Mouse (Mus musculus) activated CD4-positive, CD25-positive, alpha-beta regulatory T cell, adult 4 months (primary cell): ENCODE measurements at regions not wholly inside any gene's neighbourhood (a gene's known extent, or its start where the extent isn't known, plus 50 kb on each side); places are given as distances from the start of the nearest gene placed in this dataset.
A peak's percentile ranks its signal among the peaks of the same experiment; 100 is the strongest.

ENCODE experiments used
- ATAC-seq: one replicate; pipeline ENCODE4 v1.8.0; 2017

GRCm38 (mm10) chr2:80717979-80718378, 100.9 kb downstream of the Nup35 start:
- ATAC-seq, result peak; percentile 90

GRCm38 (mm10) chr2:80724085-80724484, 107.0 kb downstream of the Nup35 start:
- ATAC-seq, result no peak

- ATAC-seq, result no peak
Observed at GRCm38 (mm10) chr2:80731324-80731723, 114.3 kb downstream of the Nup35 start.

GRCm38 (mm10) chr2:80746737-80747136, 129.7 kb downstream of the Nup35 start:
- no peak for ATAC-seq

GRCm38 (mm10) chr2:80762013-80762612, 145.1 kb downstream of the Nup35 start:
- no peak for ATAC-seq

- no peak for ATAC-seq
Observed at GRCm38 (mm10) chr2:80771176-80771575, 154.1 kb downstream of the Nup35 start.

GRCm38 (mm10) chr2:80772455-80772854, 155.4 kb downstream of the Nup35 start:
- ATAC-seq, result no peak

GRCm38 (mm10) chr2:80786370-80786769, 169.3 kb downstream of the Nup35 start:
- no peak for ATAC-seq

- no peak for ATAC-seq
Observed at GRCm38 (mm10) chr2:80793345-80794147, 176.5 kb downstream of the Nup35 start.

- ATAC-seq, result no peak
Observed at GRCm38 (mm10) chr2:80794148-80794507, 177.1 kb downstream of the Nup35 start.

GRCm38 (mm10) chr2:80819268-80819667, 202.2 kb downstream of the Nup35 start:
- ATAC-seq, result no peak

GRCm38 (mm10) chr2:80851056-80851455, 234.0 kb downstream of the Nup35 start:
- ATAC-seq, result no peak

GRCm38 (mm10) chr2:80855214-80855613, 238.2 kb downstream of the Nup35 start:
- ATAC-seq, result no peak

GRCm38 (mm10) chr2:80870046-80870445, 253.0 kb downstream of the Nup35 start:
- no peak for ATAC-seq

GRCm38 (mm10) chr2:80870458-80870857, 253.4 kb downstream of the Nup35 start:
- no peak for ATAC-seq

- ATAC-seq, result no peak
Observed at GRCm38 (mm10) chr2:80871356-80871755, 254.3 kb downstream of the Nup35 start.

- ATAC-seq, result no peak
Observed at GRCm38 (mm10) chr2:80878437-80878836, 261.4 kb downstream of the Nup35 start.

GRCm38 (mm10) chr2:80884231-80884630, 267.2 kb downstream of the Nup35 start:
- no peak for ATAC-seq

GRCm38 (mm10) chr2:80902050-80902449, 285.0 kb downstream of the Nup35 start:
- ATAC-seq, result no peak

GRCm38 (mm10) chr2:80913478-80913877, 296.4 kb downstream of the Nup35 start:
- ATAC-seq, result no peak

- no peak for ATAC-seq
Observed at GRCm38 (mm10) chr2:80945521-80945920, 328.5 kb downstream of the Nup35 start.

GRCm38 (mm10) chr2:80966766-80967165, 349.7 kb downstream of the Nup35 start:
- ATAC-seq, result no peak

GRCm38 (mm10) chr2:80967260-80967659, 350.2 kb downstream of the Nup35 start:
- ATAC-seq, result no peak

- no peak for ATAC-seq
Observed at GRCm38 (mm10) chr2:80969354-80969753, 352.3 kb downstream of the Nup35 start.
